Mouse (Mus musculus): ENCODE results near the gene Pgm5. TPM values are rescaled to one million over a fixed set of nuclear protein-coding genes. Genes with fewer than 3 reads are reported as not detected.

Gene Pgm5
- total RNA-seq, 2 experiments from 2014 or later, result 4.4 TPM

- no peak for TF ChIP-seq CTCF (conservative IDR thresholded peaks at IDR 0.05)
- DNase-seq (ENCODE audit: low spot score in 2 of 2), result no peak
- Histone ChIP-seq H3K27ac (no peak overlapping the region), H3K4me3 (no peak overlapping the region)
Observed at GRCm38 (mm10) chr19:24650428-24650827, 211.2 kb downstream of the Pgm5 start.

GRCm38 (mm10) chr19:24648016-24648415, 213.6 kb downstream of the Pgm5 start:
- H3K4me3 ChIP-seq, result no peak overlapping the region
- no peak for DNase-seq (ENCODE audit: low spot score in 2 of 2)
- no peak overlapping the region for H3K27ac ChIP-seq
- no peak for TF ChIP-seq CTCF (conservative IDR thresholded peaks at IDR 0.05)

- Histone ChIP-seq H3K27ac (no peak overlapping the region), H3K4me3 (no peak overlapping the region)
- no peak for TF ChIP-seq CTCF (conservative IDR thresholded peaks at IDR 0.05)
- DNase-seq (ENCODE audit: low spot score in 2 of 2), result no peak
Observed at GRCm38 (mm10) chr19:24646162-24646829, 215.4 kb downstream of the Pgm5 start.

GRCm38 (mm10) chr19:24644971-24645370, 216.7 kb downstream of the Pgm5 start:
- no peak overlapping the region for H3K27ac ChIP-seq
- H3K4me3 ChIP-seq, result no peak overlapping the region
- TF ChIP-seq CTCF (conservative IDR thresholded peaks at IDR 0.05), result no peak
- no peak for DNase-seq (ENCODE audit: low spot score in 2 of 2)

GRCm38 (mm10) chr19:24640982-24641381, 220.7 kb downstream of the Pgm5 start:
- no peak for TF ChIP-seq CTCF (conservative IDR thresholded peaks at IDR 0.05)
- no peak for DNase-seq (ENCODE audit: low spot score in 2 of 2)
- Histone ChIP-seq H3K27ac (no peak overlapping the region), H3K4me3 (no peak overlapping the region)

- Histone ChIP-seq H3K4me3 (no peak overlapping the region), H3K27ac (no peak overlapping the region)
- TF ChIP-seq CTCF (conservative IDR thresholded peaks at IDR 0.05), result no peak
- no peak for DNase-seq (ENCODE audit: low spot score in 2 of 2)
Observed at GRCm38 (mm10) chr19:24637988-24638387, 223.7 kb downstream of the Pgm5 start.

- no peak for DNase-seq (ENCODE audit: low spot score in 2 of 2)
- 0 out of 2 replicates have a peak, but pooled peaks have one; percentile 9 for TF ChIP-seq CTCF (conservative IDR thresholded peaks at IDR 0.05)
- H3K27ac ChIP-seq, result peak overlapping the region; percentile 63
- no peak overlapping the region for H3K4me3 ChIP-seq
Observed at GRCm38 (mm10) chr19:24636616-24637015, 225.0 kb downstream of the Pgm5 start.

GRCm38 (mm10) chr19:24634602-24635001, 227.1 kb downstream of the Pgm5 start:
- H3K4me3 ChIP-seq, result no peak overlapping the region
- peak; percentile 99 for TF ChIP-seq CTCF (conservative IDR thresholded peaks at IDR 0.05)
- no peak overlapping the region for H3K27ac ChIP-seq
- DNase-seq (ENCODE audit: low spot score in 2 of 2), result peak; percentile 75 to 78

Other genes with a start within 250 kb of the Pgm5 start
- under 1 TPM; 0.20 to 0.33 TPM for gene Tmem252, start 187.8 kb downstream of the Pgm5 start, total RNA-seq (2021)
- gene Gm10053, start 13.8 kb upstream of the Pgm5 start, total RNA-seq (2021), result 100 to 1,000 TPM; 175 to 180 TPM
- gene Foxd4, start 39.3 kb upstream of the Pgm5 start, total RNA-seq (2021), result not detected
- gene Cbwd1, start 99.8 kb upstream of the Pgm5 start, total RNA-seq (2021), result 10 to 100 TPM; 14.8 to 16.4 TPM
- 1 to 10 TPM; 3.0 to 4.5 TPM for gene Dock8, start 137.7 kb upstream of the Pgm5 start, total RNA-seq (2021)

Measured in layer of hippocampus, adult 2 months (tissue).